Mouse (Mus musculus) neural tube, embryonic 12.5 days (tissue): ENCODE results near the gene Dlgap4. TPM values are rescaled to one million over a fixed set of nuclear protein-coding genes. Genes with fewer than 3 reads are reported as not detected.

Source experiments
- ATAC-seq: fragments of 200-750 bp; cut with Nextera tagmentation; 2 replicates; pipeline ENCODE4 v1.8.0; 2017; ENCODE audit warnings: low read depth, mild to moderate bottlenecking, moderate TSS enrichment, moderate library complexity; ENCODE audit not compliant: low FRiP score
- H3K27ac ChIP-seq: fragments of 300-500 bp; sonication (generic); 2 replicates; pipeline ENCODE4 v1.5.1; 2016
- H3K27me3 ChIP-seq: fragments of 300-500 bp; sonication (generic); replicated peaks from 2 replicates; pipeline ENCODE4 v1.6.1; 2016; ENCODE audit warnings: mild to moderate bottlenecking
- H3K36me3 ChIP-seq: fragments of 300-500 bp; sonication (generic); 2 replicates; pipeline ENCODE4 v1.6.1; 2016; ENCODE audit warnings: mild to moderate bottlenecking
- H3K4me1 ChIP-seq: fragments of 300-500 bp; sonication (generic); 2 replicates; pipeline ENCODE4 v1.6.1; 2016
- H3K4me2 ChIP-seq: fragments of 300-500 bp; sonication (generic); replicated peaks from 2 replicates; pipeline ENCODE4 v1.6.1; 2016; ENCODE audit warnings: mild to moderate bottlenecking
- H3K4me3 ChIP-seq: fragments of 300-500 bp; sonication (generic); 2 replicates; pipeline ENCODE4 v1.5.1; 2016
- H3K9ac ChIP-seq: fragments of 300-500 bp; sonication (generic); 2 replicates; pipeline ENCODE4 v1.6.1; 2016; ENCODE audit warnings: mild to moderate bottlenecking
- H3K9me3 ChIP-seq: fragments of 300-500 bp; sonication (generic); 2 replicates; pipeline ENCODE4 v1.6.1; 2016; ENCODE audit warnings: mild to moderate bottlenecking
- WGBS: fragments of 180-500 bp; shearing (Covaris S2); methylation state at CpG from one replicate; pipeline ENCODE4 v1.1.7; 2016; 5-methylcytosine and 5-hydroxymethylcytosine counted together
- polyA plus RNA-seq: library from polyadenylated mRNA; unstranded; fragments of >200 nt; fragmentation: Nextera tagmentation; extraction: Ambion mirVana; gene quantifications from 2 replicates; pipeline ENCODE4 v1.2.1, GENCODE M21; 2016

The Dlgap4 gene
- polyA plus RNA-seq: 197 and 198 TPM in 2 replicates

DNA sequence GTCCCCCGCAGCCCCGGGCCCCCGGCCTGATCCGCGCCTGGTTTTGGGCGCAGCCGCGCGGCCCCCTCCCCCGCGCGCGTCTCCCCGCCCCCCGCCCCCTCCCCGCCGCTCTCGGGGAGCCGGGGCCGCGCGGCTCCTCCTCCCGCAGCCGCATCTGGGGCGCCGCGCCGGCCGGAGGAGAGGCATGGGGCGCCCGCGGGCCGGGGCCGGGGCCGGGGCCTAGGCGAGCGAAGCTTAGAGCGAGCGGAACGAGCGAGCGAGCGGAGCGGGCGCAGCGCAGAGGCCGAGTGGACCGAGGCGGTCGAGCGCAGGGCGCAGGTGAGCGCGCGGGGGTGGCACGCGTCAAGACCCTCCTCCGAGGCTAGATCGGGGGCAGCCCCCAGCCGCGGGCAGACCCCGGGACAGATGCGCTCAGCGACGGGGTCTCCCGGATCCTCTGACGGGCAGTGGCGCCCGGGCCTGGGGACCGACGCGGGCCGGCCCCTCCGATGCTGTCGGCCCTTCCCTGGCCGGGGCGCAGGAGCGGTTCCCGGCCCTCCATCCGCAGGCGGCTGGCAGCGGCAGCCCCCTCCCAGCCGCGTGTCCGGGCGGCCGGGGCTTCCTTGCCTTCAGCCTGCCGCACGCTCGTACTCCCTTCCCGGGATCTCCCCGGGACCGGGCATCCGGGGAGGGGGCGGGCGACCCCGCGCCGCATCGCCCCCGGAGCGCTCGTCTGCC lies at the start of gene Dlgap4:
TSS of gene Dlgap4 (plus strand) at position 165 of the 717 bp plus-strand sequence.
- ATAC-seq: peak; percentile 73
- peak within 1 kb of the TSS; percentile 32; the same call in 1 of the 2 replicates for H3K27ac ChIP-seq
- peak within 1 kb of the TSS; percentile 71 for H3K9ac ChIP-seq
- H3K36me3 ChIP-seq: no peaks in the 10 kb centered on the region
- no peaks in the 10 kb centered on the region for H3K9me3 ChIP-seq
- peaks cover 18% of the 10 kb centered on the region for H3K4me1 ChIP-seq
- H3K4me3 ChIP-seq: peak within 1 kb of the TSS; percentile 72
- WGBS: under 1% methylated on average over 70 of the region's 103 CpGs
- peak within 1 kb of the TSS; percentile 99 for H3K4me2 ChIP-seq
- peaks cover 38% of the 10 kb centered on the region for H3K27me3 ChIP-seq

DNA sequence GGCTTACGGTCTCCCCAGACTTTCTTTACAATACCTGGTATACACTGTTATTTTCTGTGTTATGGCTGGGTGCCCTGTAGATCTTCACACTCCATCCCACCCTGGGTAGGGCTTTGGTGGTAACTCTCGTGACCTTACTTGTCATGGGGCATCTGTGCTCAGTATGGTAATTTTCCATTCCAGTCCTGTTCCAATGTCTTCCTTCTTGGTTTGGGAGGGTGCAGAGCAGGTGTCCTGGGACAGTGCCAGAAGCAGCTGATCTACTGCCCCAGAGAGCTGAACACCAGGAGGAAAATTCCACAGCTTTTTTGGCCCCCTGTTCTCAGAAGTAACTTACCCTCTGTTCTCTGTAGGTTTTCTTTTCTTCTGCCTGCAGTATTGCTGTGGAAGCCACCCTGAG lies 47.0 kb upstream of the Dlgap4 start:
- H3K9me3 ChIP-seq: no peaks in the 10 kb centered on the region
- no peak overlapping the region for H3K27ac ChIP-seq
- no peaks in the 10 kb centered on the region for H3K27me3 ChIP-seq
- H3K9ac ChIP-seq: no peak overlapping the region
- peaks cover 32% of the 10 kb centered on the region for H3K36me3 ChIP-seq
- no peak overlapping the region for H3K4me2 ChIP-seq
- H3K4me3 ChIP-seq: no peak overlapping the region
- 87% methylated on average over 2 of the region's 2 CpGs for WGBS
- no peak for ATAC-seq
- no peaks in the 10 kb centered on the region for H3K4me1 ChIP-seq

DNA sequence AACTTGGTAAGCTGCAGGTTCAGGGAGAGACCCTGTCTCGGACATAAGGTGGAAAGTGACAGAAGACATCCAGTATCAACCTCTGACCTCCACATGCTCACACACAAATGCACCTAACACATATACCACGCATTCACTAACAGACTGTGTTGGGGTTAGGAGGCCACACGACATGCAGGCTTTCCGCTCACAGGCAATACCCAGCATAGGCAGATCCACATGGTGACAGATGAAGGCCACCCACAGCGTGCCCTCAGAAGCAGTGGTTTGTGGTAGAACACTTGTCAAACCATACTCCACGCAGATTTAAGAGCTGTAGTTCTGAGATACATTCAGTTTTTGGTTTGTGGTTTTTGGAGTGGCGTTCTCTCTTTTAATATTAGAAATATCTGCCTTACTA lies 44.9 kb upstream of the Dlgap4 start:
- WGBS: 97% methylated on average over 7 of the region's 7 CpGs
- H3K4me3 ChIP-seq: no peak overlapping the region

DNA sequence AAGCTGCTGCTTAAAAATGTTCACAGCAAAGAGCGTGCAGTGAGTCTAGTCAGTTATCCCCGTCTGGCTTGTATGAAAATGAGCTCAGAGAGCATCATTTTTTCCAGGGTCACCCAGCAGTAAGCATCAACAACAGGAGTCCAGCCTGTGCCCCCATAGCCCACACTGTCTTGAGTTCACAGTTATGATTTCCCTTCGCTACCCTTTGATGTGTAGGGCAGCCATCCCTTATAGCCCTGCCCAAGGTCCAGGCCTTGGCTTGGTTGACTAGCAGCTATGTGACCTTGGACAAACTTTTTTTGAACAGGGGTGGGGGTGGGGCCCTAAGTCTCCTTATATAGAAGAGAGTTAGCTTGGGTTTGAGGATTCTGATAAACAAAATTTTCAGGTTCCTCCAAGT lies 44.2 kb upstream of the Dlgap4 start:
- H3K9ac ChIP-seq: no peak overlapping the region

More for the DNA sequence above, 44.9 kb upstream of the Dlgap4 start:
- ATAC-seq: no peak
- H3K9me3 ChIP-seq: no peaks in the 10 kb centered on the region
- no peaks in the 10 kb centered on the region for H3K27me3 ChIP-seq
- H3K27ac ChIP-seq: no peak overlapping the region
- H3K36me3 ChIP-seq: peaks cover 30% of the 10 kb centered on the region
- no peak overlapping the region for H3K4me2 ChIP-seq
- no peak overlapping the region for H3K9ac ChIP-seq
- H3K4me1 ChIP-seq: no peaks in the 10 kb centered on the region

DNA sequence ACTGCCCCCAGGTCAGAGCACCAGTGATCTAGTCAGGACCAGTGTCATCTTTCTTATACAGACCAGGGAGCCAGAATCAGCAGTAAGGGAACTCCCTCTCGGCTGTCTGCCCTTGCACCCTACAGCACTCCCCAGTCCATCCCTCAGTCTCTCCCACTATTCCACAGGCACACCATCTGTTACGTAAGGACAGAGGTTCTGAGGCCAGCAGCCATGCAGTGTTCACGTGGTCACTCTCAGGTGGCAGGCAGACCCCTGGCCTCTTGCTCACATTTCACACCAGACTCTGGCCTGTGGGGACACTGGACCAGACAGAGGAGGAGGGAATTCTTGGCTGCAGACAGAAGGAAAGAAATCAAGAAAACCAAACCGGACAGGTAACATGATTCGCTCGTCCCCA lies 42.0 kb upstream of the Dlgap4 start:
- Histone ChIP-seq H3K27me3 (no peaks in the 10 kb centered on the region), H3K4me2 (no peak overlapping the region), H3K9ac (no peak overlapping the region), H3K4me3 (no peak overlapping the region), H3K4me1 (no peaks in the 10 kb centered on the region), H3K27ac (no peak overlapping the region), H3K9me3 (no peaks in the 10 kb centered on the region), H3K36me3 (peaks cover 30% of the 10 kb centered on the region)
- no peak for ATAC-seq
- WGBS: 85% methylated on average over 6 of the region's 6 CpGs

More for the DNA sequence above, 44.2 kb upstream of the Dlgap4 start:
- Histone ChIP-seq H3K9me3 (no peaks in the 10 kb centered on the region), H3K36me3 (peaks cover 30% of the 10 kb centered on the region), H3K4me1 (no peaks in the 10 kb centered on the region), H3K27me3 (no peaks in the 10 kb centered on the region), H3K4me3 (no peak overlapping the region), H3K27ac (no peak overlapping the region), H3K4me2 (no peak overlapping the region)
- no peak for ATAC-seq
- WGBS: 94% methylated on average over 3 of the region's 3 CpGs

DNA sequence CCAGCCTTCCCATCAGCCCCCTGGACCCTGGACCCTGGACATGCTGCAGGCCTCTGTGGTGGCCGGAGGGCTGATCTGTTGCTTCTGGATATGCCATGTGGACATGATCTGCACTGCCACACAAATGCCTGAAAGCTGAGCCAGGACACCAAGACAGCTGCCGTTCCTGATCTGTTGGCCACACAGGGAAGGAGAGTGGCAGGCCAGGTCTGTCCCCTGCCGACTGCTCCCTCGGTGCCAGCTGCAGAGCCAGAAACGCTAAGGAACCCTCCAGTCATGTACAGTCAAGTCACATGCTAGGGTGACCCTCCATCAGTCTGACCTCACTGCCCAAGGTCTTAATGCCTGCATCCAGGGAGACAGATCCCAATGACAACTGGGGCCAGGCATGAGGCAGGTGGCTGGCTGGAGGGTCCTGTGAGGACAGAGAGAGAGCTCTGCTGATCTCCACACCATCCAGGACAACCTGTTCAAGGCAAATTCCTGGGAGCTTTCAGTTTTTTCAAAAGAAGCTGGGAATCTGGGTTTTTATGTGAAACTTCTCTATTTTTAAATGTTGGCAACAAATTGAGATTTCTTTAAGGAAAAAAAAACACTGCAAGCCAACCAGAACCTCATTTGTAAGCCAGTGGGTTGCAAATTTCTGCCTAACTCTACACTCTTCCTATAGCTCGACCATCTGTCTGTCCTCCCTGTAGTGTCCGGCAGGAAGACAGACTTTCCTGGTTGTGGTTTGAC lies 36.5 kb upstream of the Dlgap4 start:
- H3K9ac ChIP-seq: no peak overlapping the region
- no peaks in the 10 kb centered on the region for H3K27me3 ChIP-seq
- 81% methylated on average over 7 of the region's 7 CpGs for WGBS
- H3K4me3 ChIP-seq: no peak overlapping the region
- H3K27ac ChIP-seq: no peak overlapping the region
- H3K4me1 ChIP-seq: no peaks in the 10 kb centered on the region
- H3K9me3 ChIP-seq: no peaks in the 10 kb centered on the region
- H3K36me3 ChIP-seq: no peaks in the 10 kb centered on the region
- H3K4me2 ChIP-seq: no peak overlapping the region
- no peak for ATAC-seq

DNA sequence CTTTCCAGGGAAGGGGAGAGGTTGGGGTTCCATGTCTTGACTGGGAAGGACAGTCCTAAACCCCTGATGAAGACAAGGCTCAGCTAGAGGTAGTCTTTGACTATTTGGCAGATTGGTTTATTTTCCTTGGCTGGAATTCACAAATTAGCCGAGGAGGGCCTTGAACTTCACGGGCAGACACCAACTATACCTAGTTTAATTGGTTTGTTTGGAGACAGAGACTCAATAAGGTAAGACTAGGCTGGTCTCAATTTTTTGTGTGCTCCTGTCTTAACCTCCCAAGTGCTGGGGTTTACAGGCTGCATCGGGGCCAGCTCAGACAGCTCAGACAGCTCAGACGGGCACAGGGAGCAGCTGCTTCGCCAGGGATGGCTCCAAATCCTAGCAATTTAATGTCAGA lies 33.0 kb upstream of the Dlgap4 start:
- Histone ChIP-seq H3K4me2 (no peak overlapping the region), H3K9me3 (no peaks in the 10 kb centered on the region), H3K27me3 (no peaks in the 10 kb centered on the region), H3K4me1 (peaks cover 12% of the 10 kb centered on the region), H3K36me3 (no peaks in the 10 kb centered on the region), H3K4me3 (no peak overlapping the region), H3K27ac (no peak overlapping the region), H3K9ac (no peak overlapping the region)
- ATAC-seq: no peak
- 75% methylated on average over 5 of the region's 5 CpGs for WGBS

DNA sequence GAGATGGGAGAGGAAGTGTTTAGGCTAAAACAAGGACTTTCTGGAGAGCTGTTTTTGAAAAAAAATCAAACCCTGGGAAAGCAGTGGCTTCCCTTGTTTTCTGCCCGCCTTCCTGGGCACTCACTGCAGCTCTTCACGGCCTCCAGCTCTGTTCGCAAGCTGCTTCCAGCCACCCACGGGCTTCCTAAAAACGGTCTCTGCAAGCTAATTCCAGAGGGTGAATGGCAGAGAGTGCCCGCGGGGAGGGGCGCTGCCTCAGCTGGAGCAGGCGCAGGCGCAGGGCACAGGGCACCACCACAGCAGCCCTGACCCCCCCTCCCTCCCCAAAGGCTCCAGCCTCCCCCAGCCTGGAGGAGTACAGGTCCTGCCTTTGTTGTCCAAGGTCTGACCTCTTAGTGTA lies 32.3 kb upstream of the Dlgap4 start:
- no peak for ATAC-seq
- Histone ChIP-seq H3K9ac (no peak overlapping the region), H3K4me3 (no peak overlapping the region), H3K4me2 (no peak overlapping the region), H3K27ac (no peak overlapping the region), H3K27me3 (no peaks in the 10 kb centered on the region), H3K36me3 (no peaks in the 10 kb centered on the region), H3K9me3 (no peaks in the 10 kb centered on the region), H3K4me1 (peaks cover 12% of the 10 kb centered on the region)
- 76% methylated on average over 10 of the region's 10 CpGs for WGBS

DNA sequence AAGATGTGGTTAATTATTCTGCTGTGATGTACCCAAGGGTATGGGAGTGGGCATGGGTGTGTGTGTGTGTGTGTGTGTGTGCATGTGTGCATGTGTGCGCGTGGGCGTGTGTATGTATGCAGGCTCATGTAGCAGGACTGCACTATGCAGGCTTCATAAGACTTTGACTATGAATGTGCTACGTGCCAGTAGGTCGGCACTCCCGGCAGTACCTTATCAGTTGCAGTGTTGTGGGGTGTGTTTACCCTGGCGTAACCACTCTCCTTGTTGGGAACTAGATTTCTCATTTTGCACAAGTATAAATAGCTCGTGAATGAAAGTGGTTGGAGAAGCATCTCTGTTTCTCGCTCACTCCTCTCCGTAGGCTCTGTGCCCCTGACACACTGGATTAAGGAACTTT lies 30.6 kb upstream of the Dlgap4 start:
- Histone ChIP-seq H3K9ac (no peak overlapping the region), H3K9me3 (no peaks in the 10 kb centered on the region), H3K27ac (no peak overlapping the region), H3K4me3 (no peak overlapping the region), H3K4me2 (no peak overlapping the region), H3K4me1 (peaks cover 12% of the 10 kb centered on the region), H3K36me3 (no peaks in the 10 kb centered on the region), H3K27me3 (no peaks in the 10 kb centered on the region)
- ATAC-seq: no peak
- 93% methylated on average over 10 of the region's 10 CpGs for WGBS

DNA sequence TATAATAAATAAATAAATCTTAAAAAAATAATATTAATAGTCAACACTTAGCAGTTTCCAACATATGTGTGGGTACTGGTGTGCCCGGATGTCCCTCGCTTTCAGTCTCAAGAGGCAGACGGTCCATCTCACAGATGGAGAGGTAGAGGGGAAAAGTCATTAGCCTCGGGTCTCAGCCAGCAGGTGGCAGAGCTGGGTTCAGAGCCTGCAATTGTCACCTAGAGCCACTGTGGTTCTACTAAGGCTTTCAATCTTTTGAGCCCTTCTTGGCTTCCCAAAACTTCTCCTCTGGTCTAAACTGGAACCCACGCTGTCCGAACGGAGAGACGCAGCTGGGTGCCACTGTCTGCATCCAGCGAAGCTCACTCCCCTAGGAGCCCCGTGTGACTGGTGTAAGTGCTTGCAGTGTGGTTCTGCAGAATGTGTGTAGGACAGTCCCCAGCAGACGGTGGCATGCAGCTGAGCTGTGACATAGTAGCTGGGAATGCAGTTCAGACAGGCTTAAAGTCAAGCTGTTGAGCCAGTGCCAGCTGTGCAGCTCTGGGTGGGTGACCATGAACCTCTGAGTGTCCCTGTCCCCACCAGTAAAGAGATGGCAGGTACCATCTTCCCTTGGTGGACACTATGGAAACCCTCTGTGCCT lies 29.2 kb upstream of the Dlgap4 start:
- H3K36me3 ChIP-seq: no peaks in the 10 kb centered on the region

DNA sequence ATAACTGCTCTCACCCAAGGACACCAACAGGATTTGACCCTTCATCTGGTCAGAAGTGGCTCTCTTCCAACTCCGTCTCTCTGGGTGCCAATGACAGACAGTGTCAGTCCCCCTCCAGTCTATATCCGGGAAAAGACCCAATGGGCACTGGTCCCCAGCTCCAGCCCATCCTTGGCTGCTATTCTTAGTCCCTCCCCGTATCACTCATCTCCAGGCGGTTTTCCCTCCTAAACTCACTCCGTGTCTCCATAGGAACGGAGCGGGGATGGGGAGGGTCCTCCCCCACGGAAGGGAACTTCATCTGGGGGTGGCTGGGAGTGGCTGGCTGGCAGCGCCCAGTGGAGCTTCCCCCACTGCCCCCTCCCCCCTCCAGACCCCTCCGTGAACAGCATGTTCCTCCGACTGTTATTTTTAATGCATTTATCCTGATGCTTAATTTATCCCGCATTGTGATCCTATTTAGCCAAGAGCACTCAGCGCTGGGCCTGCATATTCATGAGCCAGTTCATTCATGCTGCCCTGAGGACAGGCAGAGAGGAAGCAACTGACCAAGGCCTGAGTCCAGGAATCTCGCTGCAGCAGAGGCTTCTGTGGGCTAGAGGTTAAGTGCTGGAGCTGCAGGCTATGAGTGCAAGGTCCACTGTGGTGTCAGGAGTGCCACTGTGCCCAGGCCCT lies 28.6 kb upstream of the Dlgap4 start:
- Histone ChIP-seq H3K27me3 (no peaks in the 10 kb centered on the region), H3K4me3 (no peak overlapping the region), H3K9me3 (no peaks in the 10 kb centered on the region), H3K36me3 (no peaks in the 10 kb centered on the region), H3K4me1 (peaks cover 12% of the 10 kb centered on the region), H3K27ac (no peak overlapping the region), H3K4me2 (peak overlapping the region; percentile 42), H3K9ac (0 out of 2 replicates have a peak overlapping the region, but pooled peaks have one; percentile 13)
- ATAC-seq: 0 out of 2 replicates have a peak, but pooled peaks have one; percentile 21
- WGBS: 32% methylated on average over 14 of the region's 14 CpGs

More for the DNA sequence above, 29.2 kb upstream of the Dlgap4 start:
- Histone ChIP-seq H3K9me3 (no peaks in the 10 kb centered on the region), H3K9ac (no peak overlapping the region), H3K27ac (no peak overlapping the region), H3K4me1 (peaks cover 12% of the 10 kb centered on the region), H3K4me2 (peak overlapping the region; percentile 42; the same call in 1 of the 2 replicates), H3K4me3 (no peak overlapping the region), H3K27me3 (no peaks in the 10 kb centered on the region)
- 66% methylated on average over 11 of the region's 11 CpGs for WGBS
- no peak for ATAC-seq

DNA sequence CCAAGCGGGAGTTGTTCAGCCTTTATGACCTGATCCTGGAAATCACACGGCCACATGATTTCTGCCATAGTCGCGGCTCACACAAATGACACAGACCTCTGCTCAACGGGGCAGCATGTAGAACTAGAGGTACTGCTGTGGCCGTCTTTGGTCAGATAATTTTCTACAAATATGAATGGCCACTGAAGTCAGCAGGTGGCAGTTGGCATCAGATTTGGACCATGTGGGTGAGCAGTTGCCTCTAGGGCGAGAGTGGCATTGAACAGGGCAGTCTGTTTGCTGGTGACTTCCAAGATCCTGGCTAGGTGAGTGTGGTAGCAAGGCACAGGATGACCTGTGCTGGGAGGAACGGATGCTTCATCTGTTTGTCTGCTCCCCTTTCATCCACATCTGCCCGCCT lies 24.0 kb upstream of the Dlgap4 start:
- Histone ChIP-seq H3K27me3 (no peaks in the 10 kb centered on the region), H3K4me3 (no peak overlapping the region), H3K4me1 (peaks cover 10% of the 10 kb centered on the region), H3K36me3 (no peaks in the 10 kb centered on the region), H3K9me3 (no peaks in the 10 kb centered on the region), H3K9ac (no peak overlapping the region), H3K27ac (no peak overlapping the region), H3K4me2 (no peak overlapping the region)
- no peak for ATAC-seq
- 89% methylated on average over 9 of the region's 9 CpGs for WGBS
